Mouse (Mus musculus): ENCODE measurements around the gene Tgfbi. TPM values are rescaled to one million over a fixed set of nuclear protein-coding genes. Genes with fewer than 3 reads are reported as not detected.
A peak's percentile ranks its signal among the peaks of the same experiment; 100 is the strongest.

Gene Tgfbi
- polyA plus RNA-seq, 1 experiment from 2014 or later = 165 TPM

- WGBS = 37% methylated on average over 10 of the region's 10 CpGs
- H3K36me3 ChIP-seq = no peaks in the 10 kb centered on the region
- H3K27ac ChIP-seq = peak overlapping the region; percentile 88
- no peaks in the 10 kb centered on the region for H3K27me3 ChIP-seq (replicated peaks)
- H3K4me1 ChIP-seq = peaks cover 51% of the 10 kb centered on the region
- H3K4me3 ChIP-seq (replicated peaks) = no peak overlapping the region
- H3K9ac ChIP-seq = no peak overlapping the region
- H3K9me3 ChIP-seq = no peaks in the 10 kb centered on the region
- no peak; the same call in 1 of the 2 replicates for ATAC-seq (ENCODE audit: insufficient read depth, low FRiP score, low read depth)
- H3K4me2 ChIP-seq = no peak overlapping the region
Measured at GRCm38 (mm10) chr13:56600216-56600890, 9.0 kb upstream of the Tgfbi start.

GRCm38 (mm10) chr13:56601199-56601598, 8.1 kb upstream of the Tgfbi start:
- WGBS = 24% methylated on average over 11 of the region's 11 CpGs
- H3K9me3 ChIP-seq = no peaks in the 10 kb centered on the region
- H3K36me3 ChIP-seq = no peaks in the 10 kb centered on the region
- no peaks in the 10 kb centered on the region for H3K27me3 ChIP-seq (replicated peaks)
- H3K27ac ChIP-seq = peak overlapping the region; percentile 88
- no peak overlapping the region for H3K4me3 ChIP-seq (replicated peaks)
- no peak overlapping the region for H3K9ac ChIP-seq
- H3K4me2 ChIP-seq = no peak overlapping the region; the same call in 1 of the 2 replicates
- peak; percentile 79 for ATAC-seq (ENCODE audit: insufficient read depth, low FRiP score, low read depth)
- peaks cover 45% of the 10 kb centered on the region for H3K4me1 ChIP-seq

DNA sequence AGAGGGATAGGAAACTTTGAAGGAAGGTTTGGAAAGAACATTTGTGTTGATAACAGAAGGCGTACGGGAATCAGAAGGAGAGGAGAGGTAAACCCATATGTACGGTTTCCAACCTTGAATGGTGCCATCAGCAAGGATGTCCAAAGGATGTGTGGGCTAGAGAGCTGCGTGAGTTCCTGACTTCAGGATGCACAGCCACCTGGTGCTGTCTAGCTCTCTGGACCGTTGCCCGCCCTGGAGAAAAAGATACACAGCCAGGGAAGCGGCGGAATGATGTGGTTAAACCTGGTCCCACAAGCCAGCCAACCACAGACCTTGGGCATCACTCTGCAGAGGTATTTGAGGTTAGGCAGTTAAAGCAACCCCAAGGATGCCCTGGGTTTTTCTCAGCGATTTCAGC, 3.8 kb upstream of the Tgfbi start:
- no peaks in the 10 kb centered on the region; the same call in 1 of the 2 replicates for H3K27me3 ChIP-seq (replicated peaks)
- no peak overlapping the region for H3K9ac ChIP-seq
- ATAC-seq (ENCODE audit: insufficient read depth, low FRiP score, low read depth) = no peak
- peaks cover 37% of the 10 kb centered on the region for H3K4me1 ChIP-seq
- no peak overlapping the region for H3K4me2 ChIP-seq
- H3K9me3 ChIP-seq = no peaks in the 10 kb centered on the region
- H3K4me3 ChIP-seq (replicated peaks) = no peak overlapping the region
- no peaks in the 10 kb centered on the region for H3K36me3 ChIP-seq
- WGBS = 85% methylated on average over 9 of the region's 9 CpGs
- no peak overlapping the region for H3K27ac ChIP-seq

GRCm38 (mm10) chr13:56606724-56607123, 2.6 kb upstream of the Tgfbi start:
- Histone ChIP-seq H3K9ac (no peak overlapping the region), H3K4me1 (peaks cover 25% of the 10 kb centered on the region), H3K9me3 (no peaks in the 10 kb centered on the region), H3K4me3 (replicated peaks) (no peak overlapping the region), H3K27me3 (replicated peaks) (no peaks in the 10 kb centered on the region; the same call in 1 of the 2 replicates), H3K36me3 (no peaks in the 10 kb centered on the region), H3K27ac (peak overlapping the region; percentile 82), H3K4me2 (no peak overlapping the region)
- no peak for ATAC-seq (ENCODE audit: insufficient read depth, low FRiP score, low read depth)
- WGBS = 62% methylated on average over 11 of the region's 11 CpGs

GRCm38 (mm10) chr13:56607225-56607624, 2.1 kb upstream of the Tgfbi start:
- H3K27me3 ChIP-seq (replicated peaks) = no peaks in the 10 kb centered on the region; the same call in 1 of the 2 replicates
- no peaks in the 10 kb centered on the region for H3K9me3 ChIP-seq
- no peak overlapping the region for H3K4me2 ChIP-seq
- peak overlapping the region; percentile 82 for H3K27ac ChIP-seq
- H3K9ac ChIP-seq = no peak overlapping the region
- ATAC-seq (ENCODE audit: insufficient read depth, low FRiP score, low read depth) = peak; percentile 18; the same call in 1 of the 2 replicates
- WGBS = 17% methylated on average over 7 of the region's 7 CpGs
- H3K36me3 ChIP-seq = no peaks in the 10 kb centered on the region
- peaks cover 27% of the 10 kb centered on the region for H3K4me1 ChIP-seq
- no peak overlapping the region for H3K4me3 ChIP-seq (replicated peaks)

- Histone ChIP-seq H3K27ac (peak overlapping the region; percentile 82), H3K9me3 (no peaks in the 10 kb centered on the region), H3K4me1 (peaks cover 34% of the 10 kb centered on the region), H3K27me3 (replicated peaks) (no peaks in the 10 kb centered on the region; the same call in 1 of the 2 replicates), H3K4me3 (replicated peaks) (no peak overlapping the region), H3K4me2 (no peak overlapping the region), H3K9ac (no peak overlapping the region), H3K36me3 (no peaks in the 10 kb centered on the region)
- 62% methylated on average over 4 of the region's 4 CpGs for WGBS
- ATAC-seq (ENCODE audit: insufficient read depth, low FRiP score, low read depth) = no peak
Measured at GRCm38 (mm10) chr13:56607846-56608245, 1.5 kb upstream of the Tgfbi start.

DNA sequence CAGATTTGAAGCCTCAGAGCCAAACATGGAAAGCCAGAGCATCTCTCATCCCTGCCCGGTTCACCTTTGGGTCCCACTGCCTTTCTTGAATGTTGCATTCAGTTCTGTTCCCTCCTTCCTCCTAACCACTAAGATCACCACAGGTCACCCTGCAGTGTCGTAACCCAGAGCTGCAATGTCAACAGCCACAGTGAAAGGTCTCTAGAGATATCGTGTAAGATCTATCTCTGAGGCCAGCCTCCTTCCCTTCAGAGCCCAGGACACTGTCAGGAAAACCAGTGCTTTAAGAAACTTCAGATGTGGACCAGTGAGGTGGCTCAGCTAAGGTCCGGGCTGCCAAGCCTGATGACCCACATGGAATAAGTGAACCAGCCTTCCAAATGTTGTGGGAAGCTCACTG, 1.8 kb downstream of the Tgfbi start:
- H3K9me3 ChIP-seq = no peaks in the 10 kb centered on the region
- WGBS = 53% methylated on average over 4 of the region's 4 CpGs
- no peaks in the 10 kb centered on the region for H3K36me3 ChIP-seq
- no peak overlapping the region; the same call in 1 of the 2 replicates for H3K9ac ChIP-seq
- peak overlapping the region; percentile 42; the same call in 1 of the 2 replicates for H3K27ac ChIP-seq
- H3K4me2 ChIP-seq = peak overlapping the region; percentile 96
- H3K4me3 ChIP-seq (replicated peaks) = peak overlapping the region; percentile 58
- no peak for ATAC-seq (ENCODE audit: insufficient read depth, low FRiP score, low read depth)
- peaks cover 60% of the 10 kb centered on the region for H3K4me1 ChIP-seq
- no peaks in the 10 kb centered on the region; the same call in 1 of the 2 replicates for H3K27me3 ChIP-seq (replicated peaks)

DNA sequence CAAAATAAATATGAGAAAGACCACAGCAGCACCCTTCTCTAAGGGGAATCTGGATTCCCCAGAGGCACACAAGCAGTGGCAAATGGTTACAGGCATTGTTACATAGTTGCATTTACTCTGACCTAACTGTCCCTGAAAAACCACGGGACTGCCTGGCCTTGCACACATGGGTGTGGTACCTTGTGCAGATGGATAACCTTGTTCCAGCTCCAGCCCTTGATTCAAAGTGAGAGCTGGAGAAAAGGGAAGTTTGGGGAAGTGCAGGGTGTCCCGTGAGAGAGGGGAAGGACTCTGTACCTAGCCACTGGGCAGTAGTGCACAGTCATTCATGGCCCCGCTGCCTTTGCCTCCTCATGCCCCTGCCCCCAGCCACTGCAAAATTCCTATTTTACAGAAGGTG, 2.4 kb downstream of the Tgfbi start:
- Histone ChIP-seq H3K27me3 (replicated peaks) (no peaks in the 10 kb centered on the region; the same call in 1 of the 2 replicates), H3K4me2 (peak overlapping the region; percentile 96), H3K27ac (peak overlapping the region; percentile 42; the same call in 1 of the 2 replicates), H3K9ac (no peak overlapping the region), H3K36me3 (no peaks in the 10 kb centered on the region), H3K9me3 (no peaks in the 10 kb centered on the region), H3K4me3 (replicated peaks) (peak overlapping the region; percentile 58), H3K4me1 (peaks cover 61% of the 10 kb centered on the region)
- no peak for ATAC-seq (ENCODE audit: insufficient read depth, low FRiP score, low read depth)
- WGBS = 35% methylated on average over 3 of the region's 3 CpGs

GRCm38 (mm10) chr13:56612331-56612730, 3.0 kb downstream of the Tgfbi start:
- no peak for ATAC-seq (ENCODE audit: insufficient read depth, low FRiP score, low read depth)
- H3K4me3 ChIP-seq (replicated peaks) = peak overlapping the region; percentile 58; the same call in 1 of the 2 replicates
- H3K4me2 ChIP-seq = peak overlapping the region; percentile 96
- no peaks in the 10 kb centered on the region; the same call in 1 of the 2 replicates for H3K36me3 ChIP-seq
- no peaks in the 10 kb centered on the region; the same call in 1 of the 2 replicates for H3K27me3 ChIP-seq (replicated peaks)
- H3K27ac ChIP-seq = peak overlapping the region; percentile 42
- 25% methylated on average over 10 of the region's 10 CpGs for WGBS
- no peaks in the 10 kb centered on the region for H3K9me3 ChIP-seq
- peaks cover 58% of the 10 kb centered on the region for H3K4me1 ChIP-seq
- no peak overlapping the region for H3K9ac ChIP-seq

GRCm38 (mm10) chr13:56613366-56613998, 4.2 kb downstream of the Tgfbi start:
- Histone ChIP-seq H3K27me3 (replicated peaks) (no peaks in the 10 kb centered on the region; the same call in 1 of the 2 replicates), H3K9me3 (no peaks in the 10 kb centered on the region), H3K27ac (peak overlapping the region; percentile 42; the same call in 1 of the 2 replicates), H3K36me3 (no peaks in the 10 kb centered on the region; the same call in 1 of the 2 replicates), H3K4me3 (replicated peaks) (no peak overlapping the region), H3K4me2 (no peak overlapping the region; the same call in 1 of the 2 replicates), H3K4me1 (peaks cover 51% of the 10 kb centered on the region), H3K9ac (no peak overlapping the region)
- ATAC-seq (ENCODE audit: insufficient read depth, low FRiP score, low read depth) = no peak
- 47% methylated on average over 9 of the region's 9 CpGs for WGBS

- 45% methylated on average over 3 of the region's 3 CpGs for WGBS
- ATAC-seq (ENCODE audit: insufficient read depth, low FRiP score, low read depth) = no peak
- Histone ChIP-seq H3K27ac (no peak overlapping the region), H3K36me3 (no peaks in the 10 kb centered on the region; the same call in 1 of the 2 replicates), H3K4me1 (peaks cover 40% of the 10 kb centered on the region), H3K4me3 (replicated peaks) (no peak overlapping the region), H3K9me3 (no peaks in the 10 kb centered on the region), H3K9ac (no peak overlapping the region), H3K4me2 (no peak overlapping the region), H3K27me3 (replicated peaks) (no peaks in the 10 kb centered on the region; the same call in 1 of the 2 replicates)
Measured at GRCm38 (mm10) chr13:56614768-56615167, 5.4 kb downstream of the Tgfbi start.

GRCm38 (mm10) chr13:56615223-56615622, 5.9 kb downstream of the Tgfbi start:
- Histone ChIP-seq H3K4me1 (peaks cover 39% of the 10 kb centered on the region), H3K4me3 (replicated peaks) (no peak overlapping the region), H3K36me3 (no peaks in the 10 kb centered on the region; the same call in 1 of the 2 replicates), H3K27me3 (replicated peaks) (no peaks in the 10 kb centered on the region; the same call in 1 of the 2 replicates), H3K9me3 (no peaks in the 10 kb centered on the region), H3K9ac (no peak overlapping the region), H3K27ac (no peak overlapping the region), H3K4me2 (no peak overlapping the region)
- 79% methylated on average over 10 of the region's 10 CpGs for WGBS
- no peak for ATAC-seq (ENCODE audit: insufficient read depth, low FRiP score, low read depth)
